Mouse (Mus musculus) myocyte (in vitro differentiated cells): Measurements from ENCODE around the gene Tnfrsf19. TPM values are rescaled to one million over a fixed set of nuclear protein-coding genes. Genes with fewer than 3 reads are reported as not detected.

Source experiments
- H3K27me3 ChIP-seq: one replicate; pipeline ENCODE4 v1.6.1; 2011; ENCODE audit not compliant: control insufficient read depth, insufficient read depth, insufficient read length
- H3K36me3 ChIP-seq: one replicate; pipeline ENCODE4 v1.6.1; 2011; ENCODE audit not compliant: control insufficient read depth, insufficient read depth
- H3K4me2 ChIP-seq: one replicate; pipeline ENCODE4 v1.6.1; 2011; ENCODE audit warnings: low read depth, control low read depth
- H3K4me3 ChIP-seq: one replicate; pipeline ENCODE4 v1.5.1; 2011; ENCODE audit warnings: mild to moderate bottlenecking, control low read depth, moderate library complexity
- H3K79me2 ChIP-seq: one replicate; pipeline ENCODE4 v1.6.1; 2011; ENCODE audit not compliant: control insufficient read depth, insufficient read depth
- H3ac ChIP-seq: one replicate; pipeline ENCODE4 v1.6.1; 2011; ENCODE audit not compliant: control insufficient read depth, insufficient read length
- CEBPB ChIP-seq: IDR thresholded peaks from 2 replicates; pipeline ENCODE4 v1.6.1; 2011; ENCODE audit warnings: mild to moderate bottlenecking, moderate library complexity; ENCODE audit not compliant: poor library complexity, insufficient read depth, severe bottlenecking
- E2F4 ChIP-seq: IDR thresholded peaks from one replicate; pipeline ENCODE4 v1.6.1; 2011; ENCODE audit warnings: mild to moderate bottlenecking, control low read depth, moderate library complexity; ENCODE audit not compliant: insufficient read depth
- MAX ChIP-seq: IDR thresholded peaks from one replicate; pipeline ENCODE4 v1.6.1; 2011; ENCODE audit warnings: low read depth, mild to moderate bottlenecking, control low read depth
- MYOD1 ChIP-seq, 3 experiments: IDR thresholded peaks; one replicate each; pipeline ENCODE4 v1.6.1; 2011; ENCODE audit warnings: control low read depth in 2 of 3, low read depth in 2 of 3, mild to moderate bottlenecking in 2 of 3, moderate library complexity in 1 of 3; ENCODE audit not compliant: insufficient read length in 2 of 3, control insufficient read depth in 1 of 3
- MYOG ChIP-seq, 3 experiments: IDR thresholded peaks; one replicate each; pipeline ENCODE4 v1.6.1; 2011; ENCODE audit warnings: control low read depth in 2 of 3, low read depth in 2 of 3, mild to moderate bottlenecking in 2 of 3; ENCODE audit not compliant: insufficient read length in 2 of 3, control insufficient read depth in 1 of 3, insufficient read depth in 1 of 3
- POLR2A ChIP-seq: IDR thresholded peaks from one replicate; pipeline ENCODE4 v1.6.1; 2011; ENCODE audit warnings: low read depth, mild to moderate bottlenecking, control low read depth, moderate library complexity; ENCODE audit not compliant: insufficient read length
- POLR2AphosphoS2 ChIP-seq: IDR thresholded peaks from one replicate; pipeline ENCODE4 v1.6.1; 2011; ENCODE audit warnings: low read depth, control low read depth; ENCODE audit not compliant: insufficient read length
- REST ChIP-seq: IDR thresholded peaks from one replicate; pipeline ENCODE4 v1.6.1; 2011; ENCODE audit warnings: mild to moderate bottlenecking, control low read depth, moderate library complexity; ENCODE audit not compliant: insufficient read depth, insufficient read length
- SRF ChIP-seq: IDR thresholded peaks from one replicate; pipeline ENCODE4 v1.6.1; 2011; ENCODE audit warnings: low read depth; ENCODE audit not compliant: control insufficient read depth, insufficient read length
- TCF12 ChIP-seq: IDR thresholded peaks from one replicate; pipeline ENCODE4 v1.6.1; 2011; ENCODE audit warnings: mild to moderate bottlenecking, control low read depth; ENCODE audit not compliant: poor library complexity, insufficient read depth, severe bottlenecking
- TCF3 ChIP-seq: IDR thresholded peaks from one replicate; pipeline ENCODE4 v1.6.1; 2011; ENCODE audit warnings: low read depth, control low read depth; ENCODE audit not compliant: insufficient read length
- USF1 ChIP-seq: IDR thresholded peaks from one replicate; pipeline ENCODE4 v1.6.1; 2011; ENCODE audit warnings: low read depth, mild to moderate bottlenecking, control low read depth, moderate library complexity
- polyA plus RNA-seq: library from polyadenylated mRNA; unstranded; fragments of >200 nt; fragmentation: generic; extraction: Trizol; gene quantifications from one replicate; pipeline ENCODE4 v1.2.1, GENCODE M21; 2012; ENCODE audit warnings: missing spikeins

The Tnfrsf19 gene
- polyA plus RNA-seq, 1 experiment = 0.80 TPM

GRCm38 (mm10) chr14:61000072-61000471, 46.2 kb downstream of the Tnfrsf19 start:
- no peak for TF ChIP-seq SRF
- no peak for TF ChIP-seq MAX
- no peak for TF ChIP-seq E2F4
- TF ChIP-seq CEBPB = no peak
- TF ChIP-seq MYOG (IDR thresholded peaks at IDR 0.05; ENCODE audit: control insufficient read depth in 1 of 3, insufficient read depth in 1 of 3, insufficient read length in 2 of 3, low read depth in 2 of 3) = no peak
- no peak for TF ChIP-seq TCF3
- TF ChIP-seq REST = no peak
- TF ChIP-seq TCF12 = no peak
- TF ChIP-seq USF1 = no peak
- no peak for TF ChIP-seq POLR2A
- TF ChIP-seq MYOD1 (IDR thresholded peaks at IDR 0.05; ENCODE audit: control insufficient read depth in 1 of 3, insufficient read length in 2 of 3, low read depth in 2 of 3) = no peak
- no peak for TF ChIP-seq POLR2AphosphoS2
- Histone ChIP-seq H3K4me3 (no peak overlapping the region), H3K27me3 (peaks cover 20% of the 10 kb centered on the region), H3ac (no peak overlapping the region), H3K4me2 (no peak overlapping the region), H3K79me2 (no peaks in the 10 kb centered on the region), H3K36me3 (no peaks in the 10 kb centered on the region)

DNA sequence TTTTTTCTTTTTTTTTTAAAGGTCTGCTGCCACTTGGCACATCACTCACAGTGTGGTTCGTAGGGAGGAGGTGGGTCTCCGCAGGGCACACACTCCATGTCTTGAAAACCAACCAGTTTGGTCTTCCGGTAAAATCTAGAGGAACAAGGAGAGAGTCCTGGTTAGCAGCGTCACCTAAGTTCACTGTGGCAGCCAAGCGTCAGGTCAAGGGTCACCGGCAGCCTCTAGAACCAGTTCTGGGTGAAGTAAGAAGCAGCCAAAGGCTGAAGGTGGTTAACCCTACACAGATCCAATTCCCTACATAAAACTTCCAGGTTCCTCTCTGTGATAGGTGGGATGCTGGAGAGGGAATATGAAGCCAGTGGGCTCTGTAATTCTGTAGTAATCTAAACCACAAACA, 49.7 kb downstream of the Tnfrsf19 start:
- TF ChIP-seq E2F4 (no peak), TCF3 (no peak), SRF (no peak), REST (no peak), MYOG (IDR thresholded peaks at IDR 0.05; ENCODE audit: control insufficient read depth in 1 of 3, insufficient read depth in 1 of 3, insufficient read length in 2 of 3, low read depth in 2 of 3) (no peak), MYOD1 (IDR thresholded peaks at IDR 0.05; ENCODE audit: control insufficient read depth in 1 of 3, insufficient read length in 2 of 3, low read depth in 2 of 3) (no peak), CEBPB (no peak), MAX (no peak), POLR2A (no peak), POLR2AphosphoS2 (no peak), USF1 (no peak), TCF12 (no peak)
- no peak overlapping the region for H3K4me2 ChIP-seq
- H3K27me3 ChIP-seq = peaks cover under 1% of the 10 kb centered on the region
- no peak overlapping the region for H3K4me3 ChIP-seq
- no peak overlapping the region for H3ac ChIP-seq
- no peaks in the 10 kb centered on the region for H3K36me3 ChIP-seq
- H3K79me2 ChIP-seq = no peaks in the 10 kb centered on the region

- no peak overlapping the region for H3K4me3 ChIP-seq
- no peaks in the 10 kb centered on the region for H3K79me2 ChIP-seq
- H3ac ChIP-seq = no peak overlapping the region
- peak overlapping the region; percentile 76 for H3K4me2 ChIP-seq
- no peaks in the 10 kb centered on the region for H3K36me3 ChIP-seq
- H3K27me3 ChIP-seq = no peaks in the 10 kb centered on the region
- TF ChIP-seq USF1 = peak; percentile 95
- TF ChIP-seq SRF = no peak
These were observed 52.8 kb downstream of the Tnfrsf19 start for GRCm38 (mm10) chr14:60993506-60993905.

DNA sequence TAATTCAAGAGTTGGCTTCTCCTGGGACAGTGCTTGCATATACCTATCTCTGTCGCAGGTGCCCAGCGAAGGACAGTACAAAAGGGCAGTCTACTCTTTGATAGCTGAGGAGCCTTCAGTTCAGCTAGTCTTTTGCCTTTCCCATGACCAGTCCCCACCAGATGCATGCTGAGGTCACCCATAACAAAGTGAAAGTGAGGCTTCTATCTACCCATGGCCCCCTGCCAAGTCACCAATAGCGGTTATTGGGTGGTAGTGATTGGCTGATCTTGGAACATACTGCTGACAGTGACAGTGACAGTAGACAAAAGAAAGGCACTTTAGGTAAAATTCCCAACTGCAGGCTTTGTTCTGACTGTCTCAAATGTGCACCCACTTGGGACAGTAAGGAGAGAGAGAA, 53.2 kb downstream of the Tnfrsf19 start:
- Histone ChIP-seq H3ac (no peak overlapping the region), H3K4me2 (peak overlapping the region; percentile 76)
- TF ChIP-seq TCF3 (no peak), POLR2A (no peak), REST (no peak), MYOG (IDR thresholded peaks at IDR 0.05; ENCODE audit: control insufficient read depth in 1 of 3, insufficient read depth in 1 of 3, insufficient read length in 2 of 3, low read depth in 2 of 3) (no peak), POLR2AphosphoS2 (no peak), E2F4 (no peak), USF1 (no peak), SRF (no peak), MAX (no peak), CEBPB (no peak), MYOD1 (IDR thresholded peaks at IDR 0.05; ENCODE audit: control insufficient read depth in 1 of 3, insufficient read length in 2 of 3, low read depth in 2 of 3) (no peak), TCF12 (no peak)

DNA sequence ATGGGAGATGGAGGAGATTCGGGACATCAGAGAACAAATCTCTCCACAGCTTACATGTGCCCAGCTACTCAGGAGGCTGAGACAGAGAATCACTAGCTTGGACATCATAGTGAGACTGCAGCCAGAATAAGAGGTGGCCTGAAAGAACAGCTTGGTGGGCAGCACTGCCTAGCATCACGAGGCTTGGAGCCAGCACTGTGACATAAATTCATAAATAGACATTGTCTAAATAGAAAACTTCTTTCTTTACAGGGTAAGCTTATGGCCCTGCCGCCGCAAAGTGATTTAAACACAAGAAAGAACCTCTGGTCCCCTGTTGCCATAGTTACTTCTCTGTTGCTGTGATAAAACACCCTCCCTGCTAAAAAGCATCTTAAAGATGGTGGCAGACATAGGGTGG, 54.1 kb downstream of the Tnfrsf19 start:
- no peaks in the 10 kb centered on the region for H3K27me3 ChIP-seq
- no peaks in the 10 kb centered on the region for H3K79me2 ChIP-seq
- no peak overlapping the region for H3ac ChIP-seq
- no peak overlapping the region for H3K4me2 ChIP-seq
- no peaks in the 10 kb centered on the region for H3K36me3 ChIP-seq
- TF ChIP-seq SRF (no peak), E2F4 (no peak), MYOG (IDR thresholded peaks at IDR 0.05; ENCODE audit: control insufficient read depth in 1 of 3, insufficient read depth in 1 of 3, insufficient read length in 2 of 3, low read depth in 2 of 3) (no peak), MYOD1 (IDR thresholded peaks at IDR 0.05; ENCODE audit: control insufficient read depth in 1 of 3, insufficient read length in 2 of 3, low read depth in 2 of 3) (no peak), TCF12 (no peak), MAX (no peak)
- H3K4me3 ChIP-seq = no peak overlapping the region

More for the DNA sequence above, 53.2 kb downstream of the Tnfrsf19 start:
- no peak overlapping the region for H3K4me3 ChIP-seq
- H3K36me3 ChIP-seq = no peaks in the 10 kb centered on the region
- no peaks in the 10 kb centered on the region for H3K27me3 ChIP-seq
- no peaks in the 10 kb centered on the region for H3K79me2 ChIP-seq
